ENCODE assay signal across 8 mouse cellular contexts in genomic region chr1:93305581-93306337, GRCm38 (mm10). TPM values are rescaled to one million over a fixed set of nuclear protein-coding genes. Genes with fewer than 3 reads are reported as not detected.
DNase-seq lines count a peak whose midpoint lies in the region; ATAC-seq lines count a peak whose summit lies in the region.

TSS of gene Mterf4 (minus strand) at chr1:93305915.

- peak within 1 kb of the TSS; percentile 54 for H3K4me3 ChIP-seq in hindbrain, embryonic 11.5 days (ENCODE audit: low read depth, low read length)

- ATAC-seq in hindbrain, embryonic 11.5 days (ENCODE audit: low FRiP score) = peak; percentile 93

- no peaks in the 10 kb centered on the region for H3K4me1 ChIP-seq in hindbrain, embryonic 11.5 days (replicated peaks; ENCODE audit: control insufficient read depth, insufficient read depth, low read length)

- H3K36me3 ChIP-seq in hindbrain, embryonic 11.5 days (ENCODE audit: control insufficient read depth, insufficient read depth, low read length) = 0 out of 2 replicates have a peak, but pooled peaks cover 1% of the 10 kb centered on the region

- peak within 1 kb of the TSS; percentile 47 for H3K9ac ChIP-seq in hindbrain, embryonic 11.5 days (ENCODE audit: low read depth, low read length)

- H3K27me3 ChIP-seq in hindbrain, embryonic 11.5 days (ENCODE audit: control insufficient read depth, insufficient read depth, low read length) = no peaks in the 10 kb centered on the region

- peak within 1 kb of the TSS; percentile 54 for H3K4me2 ChIP-seq in hindbrain, embryonic 11.5 days (replicated peaks; ENCODE audit: low read depth, low read length)

- no peak within 1 kb of the TSS for H3K27ac ChIP-seq in hindbrain, embryonic 11.5 days (ENCODE audit: low read depth, low read length)

- peak; percentile 91 for DNase-seq in NIH3T3 (ENCODE audit: low read depth)
- peak; percentile 83 for DNase-seq in cerebellum, adult 9-11 months
- DNase-seq in frontal cortex, adult 2 months (ENCODE audit: extremely low spot score in 1 of 2, low spot score in 1 of 2) = peak; percentile 38 to 87
- DNase-seq in hindbrain, embryonic 11.5 days (ENCODE audit: low spot score) = peak; percentile 89
- DNase-seq in layer of hippocampus, postnatal 10 days (ENCODE audit: low spot score in 2 of 2) = peak; percentile 82 to 87
- DNase-seq in lung, postnatal 10 days = peak; percentile 87
- DNase-seq in ovary, postnatal 36 days (ENCODE audit: low spot score) = peak; percentile 81
- peak; percentile 81 for DNase-seq in thymus, postnatal 25 days

- 8% methylated on average over 36 of the region's 36 CpGs for WGBS in hindbrain, embryonic 11.5 days

- no peaks in the 10 kb centered on the region for H3K9me3 ChIP-seq in hindbrain, embryonic 11.5 days (ENCODE audit: control insufficient read depth, low read length)

RNA-seq across cellular contexts. Expression of gene Mterf4, which starts in this region (rescaled TPM):
- 16.0 and 18.6 TPM in 2 replicates for polyA plus RNA-seq in frontal cortex, adult 2 months (2012; rRNA removed)
- 33.0 and 35.3 TPM in 2 replicates for polyA plus RNA-seq in hindbrain, embryonic 11.5 days (2014; fragmentation: Nextera tagmentation; extraction: Ambion mirVana)
- total RNA-seq in layer of hippocampus, postnatal 10 days (2021) = 10 to 100 TPM; 18.9 to 20.4 TPM
